Mouse (Mus musculus) spleen, adult 2 months (tissue): ENCODE measurements around the gene Apold1.

ENCODE experiments used
- CTCF ChIP-seq: fragments of 200-500 bp; IDR thresholded peaks from 2 replicates; pipeline ENCODE4 v1.5.1; 2011; ENCODE audit warnings: mild to moderate bottlenecking, inconsistent platforms; ENCODE audit not compliant: insufficient read depth, insufficient read length, insufficient replicate concordance; ENCODE audit errors: extremely low read depth
- POLR2A ChIP-seq: fragments of 200-500 bp; IDR thresholded peaks from 2 replicates; pipeline ENCODE4 v1.6.1; 2011; ENCODE audit warnings: low read depth, low read length, inconsistent platforms

DNA sequence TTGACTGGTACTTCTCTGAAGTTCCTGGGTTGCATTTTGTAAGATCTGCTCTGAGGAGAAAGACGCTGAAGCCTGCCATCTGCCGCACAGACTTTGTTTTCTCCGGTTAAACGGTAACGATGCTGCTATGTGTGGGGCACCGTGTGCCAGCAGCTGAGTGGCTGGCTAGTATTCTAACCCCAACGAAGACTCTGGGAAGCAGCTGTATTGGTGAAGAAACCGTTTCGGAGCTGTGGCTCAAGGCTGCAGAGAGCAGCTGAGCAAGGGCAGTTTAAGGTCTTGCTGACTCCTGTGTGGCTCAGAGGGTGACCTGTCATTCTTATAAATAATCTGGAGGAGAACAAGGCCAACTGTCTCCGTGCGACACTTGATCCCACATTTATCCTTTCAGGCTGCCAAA lies 27.5 kb upstream of the Apold1 start:
- TF ChIP-seq POLR2A (no peak), CTCF (no peak)
